Mouse (Mus musculus) E14TG2a.4 (cell line): ENCODE measurements around the gene Robo1.

Experiments used
- H3K27me3 ChIP-seq: 2 replicates; pipeline ENCODE4 v1.6.1; 2014; ENCODE audit warnings: low read length, control low read depth; ENCODE audit not compliant: insufficient read depth
- H3K36me3 ChIP-seq: 2 replicates; pipeline ENCODE4 v1.6.1; 2014; ENCODE audit warnings: low read length, control low read depth; ENCODE audit not compliant: insufficient read depth
- H3K4me1 ChIP-seq: replicated peaks from 2 replicates; pipeline ENCODE4 v1.6.1; 2014; ENCODE audit warnings: low read depth, low read length, control low read depth
- H3K4me3 ChIP-seq: replicated peaks from 2 replicates; pipeline ENCODE4 v1.5.1; 2014; ENCODE audit warnings: mild to moderate bottlenecking, low read length
- H3K9me3 ChIP-seq: 2 replicates; pipeline ENCODE4 v1.6.1; 2014; ENCODE audit warnings: low read length, control low read depth
- CTCF ChIP-seq: conservative IDR thresholded peaks from 2 replicates; pipeline ENCODE4 v1.5.1; 2014; ENCODE audit warnings: low read length
- NANOG ChIP-seq: IDR thresholded peaks from 2 replicates; pipeline ENCODE4 v1.6.1; 2014; ENCODE audit warnings: borderline replicate concordance, low read length, mixed read lengths
- POU5F1 ChIP-seq: IDR thresholded peaks from 2 replicates; pipeline ENCODE4 v1.6.1; 2014; ENCODE audit warnings: low read length, borderline replicate concordance

The Robo1 gene

DNA sequence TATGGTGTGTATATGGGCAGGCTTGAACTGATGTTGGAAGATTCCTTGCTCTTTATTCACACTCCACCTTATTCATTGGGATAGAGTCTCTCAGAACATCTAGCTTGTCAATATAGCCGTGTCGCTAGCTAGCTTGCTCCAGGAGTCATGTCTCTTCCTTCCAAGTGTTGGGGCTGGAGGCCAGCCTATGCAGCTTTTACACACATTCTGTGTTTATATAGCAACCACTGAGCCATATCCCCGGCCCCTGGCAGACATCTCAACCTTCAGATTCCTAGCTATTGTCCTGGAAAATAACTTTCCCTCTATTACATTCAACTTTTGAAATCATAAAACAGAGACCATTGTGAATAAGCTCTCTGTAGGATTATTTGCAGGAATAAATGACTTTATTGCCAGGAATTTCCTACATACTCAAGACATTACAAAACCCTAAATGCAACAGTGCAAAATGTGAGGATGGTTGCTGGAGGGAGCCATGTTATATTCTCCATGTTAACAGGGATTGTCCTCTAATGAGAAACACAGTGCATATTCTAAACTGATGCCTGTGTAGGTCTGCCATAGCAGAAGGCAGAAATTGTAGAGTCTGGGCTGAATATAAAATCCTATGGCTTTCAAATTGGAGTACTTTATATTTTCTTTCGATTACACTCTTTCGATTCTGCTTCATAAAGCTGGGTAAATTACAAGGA is 546.9 kb downstream of the Robo1 start:
- H3K36me3 ChIP-seq = no peaks in the 10 kb centered on the region
- no peaks in the 10 kb centered on the region for H3K4me1 ChIP-seq
- H3K27me3 ChIP-seq = no peaks in the 10 kb centered on the region
- H3K4me3 ChIP-seq = no peak overlapping the region
- no peaks in the 10 kb centered on the region for H3K9me3 ChIP-seq
- TF ChIP-seq POU5F1 (no peak), NANOG (no peak), CTCF (no peak)

GRCm38 (mm10) chr16:72861707-72862277 is 553.7 kb downstream of the Robo1 start:
- TF ChIP-seq POU5F1 = no peak
- no peak for TF ChIP-seq NANOG
- TF ChIP-seq CTCF = no peak
- Histone ChIP-seq H3K9me3 (no peaks in the 10 kb centered on the region), H3K4me3 (no peak overlapping the region), H3K36me3 (no peaks in the 10 kb centered on the region), H3K4me1 (no peaks in the 10 kb centered on the region), H3K27me3 (no peaks in the 10 kb centered on the region)

DNA sequence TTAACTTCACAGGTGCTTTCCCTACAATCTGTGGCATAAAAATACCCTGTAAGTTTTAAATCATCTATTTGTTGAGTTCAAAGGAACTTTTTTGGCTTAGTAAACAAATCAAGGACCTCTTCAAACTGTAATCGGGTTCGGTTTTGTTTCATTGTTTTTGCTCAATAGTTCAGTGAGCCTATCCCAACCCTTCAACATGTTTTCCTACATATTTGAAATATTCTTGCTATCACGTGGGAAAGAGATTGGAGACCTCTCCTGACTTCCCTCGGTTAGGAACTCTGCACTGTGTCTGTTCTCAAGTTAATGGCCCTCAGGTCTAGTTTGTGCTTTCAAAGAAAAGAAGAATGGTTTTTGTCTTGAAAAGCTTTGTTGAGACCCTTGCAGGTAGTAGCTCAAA is 557.9 kb downstream of the Robo1 start:
- no peaks in the 10 kb centered on the region for H3K9me3 ChIP-seq
- no peaks in the 10 kb centered on the region for H3K36me3 ChIP-seq
- no peak for TF ChIP-seq NANOG
- TF ChIP-seq CTCF = no peak
- TF ChIP-seq POU5F1 = no peak
- H3K27me3 ChIP-seq = no peaks in the 10 kb centered on the region
- H3K4me1 ChIP-seq = no peaks in the 10 kb centered on the region
- no peak overlapping the region for H3K4me3 ChIP-seq

DNA sequence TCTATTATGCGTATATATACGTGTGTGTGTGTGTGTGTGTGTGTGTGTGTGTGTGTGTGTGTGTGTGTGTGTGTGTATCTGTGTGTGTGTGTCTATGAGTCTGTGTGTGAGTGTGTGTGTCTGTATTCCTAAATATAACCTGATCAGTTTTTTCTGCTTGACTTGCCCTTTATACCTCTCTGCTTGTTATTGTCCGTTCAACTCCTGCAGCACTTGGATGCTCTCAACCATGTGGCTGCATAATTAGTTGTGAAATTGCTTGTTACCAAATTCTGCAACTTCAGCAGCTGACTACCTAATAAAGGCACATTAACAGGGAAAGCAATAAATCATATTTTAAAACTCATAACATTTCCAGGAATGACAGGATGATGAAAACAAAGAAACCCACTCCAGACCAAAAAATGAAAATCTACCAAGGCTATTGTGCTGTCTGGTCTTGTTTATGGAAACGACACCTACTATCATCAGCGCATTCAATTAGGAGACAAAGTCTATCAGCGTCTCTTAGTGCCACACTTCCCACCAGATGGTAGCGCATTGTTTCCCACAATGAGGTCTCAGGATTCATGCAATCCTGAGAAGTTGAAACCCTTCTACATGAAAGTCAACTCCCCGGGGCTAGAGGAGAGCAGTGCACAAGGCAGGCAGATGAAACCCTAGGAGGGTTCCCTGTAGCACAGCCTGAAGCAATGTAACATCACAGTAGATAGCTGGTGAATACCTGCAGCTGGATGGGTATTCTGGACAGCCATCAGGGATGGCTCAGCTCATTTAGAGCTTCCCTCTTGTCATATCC is 567.0 kb downstream of the Robo1 start:
- Histone ChIP-seq H3K4me3 (no peak overlapping the region), H3K36me3 (no peaks in the 10 kb centered on the region), H3K9me3 (peaks cover 9% of the 10 kb centered on the region), H3K27me3 (no peaks in the 10 kb centered on the region), H3K4me1 (no peaks in the 10 kb centered on the region)
- TF ChIP-seq POU5F1 = no peak

DNA sequence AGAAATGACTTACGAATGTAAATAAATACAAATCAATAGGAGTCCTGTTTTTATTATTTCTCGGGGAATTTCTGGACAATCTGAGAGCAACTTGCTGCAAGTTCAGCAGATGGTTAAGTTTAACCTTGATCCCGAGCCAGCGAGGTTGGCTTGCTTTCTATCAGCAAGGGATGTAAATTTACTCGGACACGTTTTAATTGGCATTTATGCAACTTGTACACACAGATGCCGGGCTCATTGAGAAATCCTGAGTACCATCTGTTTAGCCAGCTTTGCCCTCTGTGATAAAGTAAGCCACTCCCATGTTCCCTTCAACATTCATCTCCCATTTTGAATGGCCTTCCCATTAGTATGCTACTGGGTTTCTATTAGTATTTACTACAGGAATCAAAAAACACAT is 580.0 kb downstream of the Robo1 start:
- Histone ChIP-seq H3K4me3 (no peak overlapping the region), H3K4me1 (peaks cover 4% of the 10 kb centered on the region; the same call in 1 of the 2 replicates), H3K9me3 (peaks cover 10% of the 10 kb centered on the region), H3K27me3 (no peaks in the 10 kb centered on the region), H3K36me3 (no peaks in the 10 kb centered on the region)
- no peak for TF ChIP-seq CTCF
- TF ChIP-seq NANOG = no peak
- TF ChIP-seq POU5F1 = no peak

DNA sequence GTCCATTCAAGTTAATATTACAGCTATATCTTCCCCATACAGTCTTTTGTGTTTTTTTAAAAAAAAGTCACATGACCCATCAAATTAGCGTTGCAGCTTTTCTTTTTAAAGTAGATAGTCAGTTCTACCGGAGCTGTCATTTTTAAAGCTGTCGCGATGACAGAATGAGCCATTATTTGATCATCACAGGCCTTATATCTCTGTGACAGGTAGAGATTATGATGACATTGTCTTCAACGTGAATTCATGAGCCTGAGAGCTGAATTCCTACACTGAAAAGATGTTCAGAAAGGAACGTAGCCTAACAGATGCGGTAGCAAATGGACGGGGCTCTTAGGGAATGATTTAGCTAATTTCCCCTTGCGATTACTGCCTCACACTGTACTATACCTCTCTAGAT is 581.3 kb downstream of the Robo1 start:
- Histone ChIP-seq H3K4me3 (no peak overlapping the region), H3K4me1 (peaks cover 15% of the 10 kb centered on the region), H3K9me3 (no peaks in the 10 kb centered on the region), H3K36me3 (no peaks in the 10 kb centered on the region), H3K27me3 (no peaks in the 10 kb centered on the region)
- TF ChIP-seq CTCF = no peak
- no peak for TF ChIP-seq NANOG
- no peak for TF ChIP-seq POU5F1

DNA sequence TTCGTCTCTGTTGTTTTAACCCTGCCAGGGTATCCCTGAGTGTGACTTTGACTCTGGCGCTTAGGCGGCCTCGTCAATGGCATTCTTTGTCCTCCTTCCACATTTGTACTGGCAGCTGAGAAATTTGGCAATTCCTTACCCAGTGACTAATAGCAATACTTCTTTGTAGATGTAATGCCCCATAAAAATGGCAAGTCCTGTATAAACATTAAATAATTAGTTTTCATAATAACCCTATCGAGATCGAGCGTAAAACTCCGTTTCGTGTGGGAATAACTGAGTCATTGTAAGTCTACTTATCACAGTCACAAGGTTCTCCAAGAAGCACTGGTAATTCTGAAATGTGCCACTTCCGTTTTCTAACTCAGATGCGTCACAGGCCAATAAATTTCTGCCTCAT is 589.0 kb downstream of the Robo1 start:
- Histone ChIP-seq H3K27me3 (no peaks in the 10 kb centered on the region), H3K36me3 (no peaks in the 10 kb centered on the region), H3K4me3 (no peak overlapping the region), H3K4me1 (peaks cover 23% of the 10 kb centered on the region), H3K9me3 (no peaks in the 10 kb centered on the region)
- TF ChIP-seq POU5F1 (no peak), CTCF (no peak), NANOG (no peak)

- H3K9me3 ChIP-seq = no peaks in the 10 kb centered on the region
- H3K27me3 ChIP-seq = no peaks in the 10 kb centered on the region
- H3K4me3 ChIP-seq = no peak overlapping the region
- no peak for TF ChIP-seq NANOG
- H3K4me1 ChIP-seq = no peaks in the 10 kb centered on the region
- H3K36me3 ChIP-seq = no peaks in the 10 kb centered on the region
Measured at GRCm38 (mm10) chr16:72908895-72909294, 600.8 kb downstream of the Robo1 start.

DNA sequence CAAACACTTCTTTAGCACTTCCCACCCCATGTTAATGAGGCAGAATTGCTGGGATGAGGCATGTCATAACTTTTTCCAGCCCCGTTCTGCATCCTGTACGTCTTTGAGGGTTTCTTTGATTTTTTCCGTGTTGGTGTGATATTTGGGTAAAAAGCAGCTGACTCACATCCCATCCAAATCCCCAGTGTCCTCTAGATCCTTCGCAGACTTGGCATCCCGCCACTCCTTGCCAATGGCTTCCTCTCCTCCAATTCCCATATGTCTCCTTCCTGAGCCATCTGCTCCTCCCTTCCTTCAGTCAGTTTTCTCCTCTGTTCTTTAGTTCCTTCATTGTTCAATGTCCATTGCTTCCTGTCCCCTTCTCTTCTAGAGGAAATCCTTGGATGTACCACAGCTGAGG is 605.0 kb downstream of the Robo1 start:
- no peak for TF ChIP-seq POU5F1
- H3K4me1 ChIP-seq = no peaks in the 10 kb centered on the region
- H3K36me3 ChIP-seq = no peaks in the 10 kb centered on the region
- no peaks in the 10 kb centered on the region for H3K27me3 ChIP-seq
- no peak overlapping the region for H3K4me3 ChIP-seq
- no peaks in the 10 kb centered on the region for H3K9me3 ChIP-seq
